Comparison of ENCODE assay signal across 8 mouse cellular contexts in the genomic region with DNA sequence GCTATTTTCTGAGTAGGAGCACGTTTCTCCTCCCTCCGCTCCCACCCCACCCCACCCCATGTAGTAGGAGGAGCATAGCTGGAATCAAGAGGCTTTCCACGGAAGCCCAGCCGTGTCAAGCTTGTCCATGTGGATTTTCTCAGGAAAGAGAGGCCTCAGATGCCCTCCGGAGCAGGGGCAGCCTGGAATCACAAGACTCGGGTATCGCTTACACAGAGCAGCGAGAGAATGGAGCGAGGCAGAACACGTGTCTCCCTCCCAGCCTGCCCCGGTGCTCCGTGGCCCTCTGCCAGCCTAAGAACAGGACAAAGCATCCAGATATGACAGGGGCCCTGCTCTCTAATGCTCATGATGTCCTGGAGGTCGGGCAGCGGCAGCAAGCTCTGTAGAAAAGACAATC. TPM values are rescaled to one million over a fixed set of nuclear protein-coding genes. Genes with fewer than 3 reads are reported as not detected.
DNase-seq lines count a peak whose midpoint lies in the region; ATAC-seq and TF ChIP-seq lines count a peak whose summit lies in the region.

No protein-coding gene starts in this region.

- H3K9ac ChIP-seq in hindbrain, embryonic 16.5 days (ENCODE audit: low read depth, low read length) = peak overlapping the region; percentile 62

- peak; percentile 23; the same call in 1 of the 2 replicates for TF ChIP-seq POLR2A in cortical plate, adult 2 months (IDR thresholded peaks at IDR 0.05; ENCODE audit: extremely low read depth, insufficient read depth, low read length)

- no peaks in the 10 kb centered on the region for H3K27me3 ChIP-seq in hindbrain, embryonic 16.5 days (replicated peaks; ENCODE audit: control insufficient read depth, insufficient read depth, low read length)

- no peaks in the 10 kb centered on the region for H3K9me3 ChIP-seq in hindbrain, embryonic 16.5 days (ENCODE audit: control insufficient read depth, low read length)

- 2% methylated on average over 14 of the region's 14 CpGs for WGBS in hindbrain, embryonic 16.5 days

- ATAC-seq in hindbrain, embryonic 16.5 days = peak; percentile 90
- ATAC-seq in CD4-positive, CD25-positive, alpha-beta regulatory T cell, adult 4 months = no peak

- no peaks in the 10 kb centered on the region for H3K36me3 ChIP-seq in hindbrain, embryonic 16.5 days (ENCODE audit: control insufficient read depth, insufficient read depth, low read length)

- H3K4me1 ChIP-seq in cortical plate, adult 2 months (ENCODE audit: control insufficient read depth, insufficient read depth, low read length) = no peaks in the 10 kb centered on the region; the same call in 1 of the 2 replicates
- peaks cover 8% of the 10 kb centered on the region for H3K4me1 ChIP-seq in hindbrain, embryonic 16.5 days (ENCODE audit: control insufficient read depth, insufficient read depth, low read depth, low read length)

- peak overlapping the region; percentile 46 for H3K4me3 ChIP-seq in cortical plate, adult 2 months (ENCODE audit: insufficient read depth, low read length)
- peak overlapping the region; percentile 43 for H3K4me3 ChIP-seq in hindbrain, embryonic 16.5 days (ENCODE audit: low read length)
- peak overlapping the region; percentile 42 for H3K4me3 ChIP-seq in left cerebral cortex, adult 2 months

- intact Hi-C loops in gastrocnemius, postnatal 14 days (cut with DNase I; ENCODE audit: low total_unique reads) = no loop called here
- intact Hi-C loops in left cerebral cortex, adult 2 months (cut with DNase I) = no loop called here

- no peak overlapping the region for H3K27ac ChIP-seq in cortical plate, adult 2 months (ENCODE audit: insufficient read depth, low read length)
- peak overlapping the region; percentile 66 for H3K27ac ChIP-seq in hindbrain, embryonic 16.5 days (ENCODE audit: low read depth, low read length)
- peak overlapping the region; percentile 29 for H3K27ac ChIP-seq in left cerebral cortex, adult 2 months

- peak overlapping the region; percentile 74 for H3K4me2 ChIP-seq in hindbrain, embryonic 16.5 days (ENCODE audit: low read length)

- DNase-seq in adrenal gland, postnatal 36 days = peak; percentile 66 to 78
- peak; percentile 77 for DNase-seq in gastrocnemius, postnatal 14 days
- DNase-seq in left cerebral cortex, adult 2 months (ENCODE audit: extremely low spot score in 1 of 2, low spot score in 2 of 2) = peak; percentile 54
- DNase-seq in lung, postnatal 4 days = peak; percentile 25 to 49
- peak; percentile 25 to 43 for DNase-seq in right cerebral cortex, postnatal 36 days (ENCODE audit: low spot score in 2 of 2)

- no peak for TF ChIP-seq CTCF in cortical plate, adult 2 months (IDR thresholded peaks at IDR 0.05; ENCODE audit: extremely low read depth, insufficient read depth, low read length)
- no peak for TF ChIP-seq CTCF in left cerebral cortex, adult 2 months (IDR thresholded peaks at IDR 0.05)

RNA-seq across cellular contexts. Expression of a gene that starts 5.8 kb away (rescaled TPM):
- 100 to 1,000 TPM; 173 to 193 TPM for total RNA-seq in adrenal gland, postnatal 36 days (2021)
- polyA plus RNA-seq in cortical plate, adult 2 months (2012; rRNA removed) = 660 and 673 TPM in 2 replicates
- 1,000 to 10,000 TPM; 2,687 to 3,049 TPM for total RNA-seq in gastrocnemius, postnatal 14 days (2021)
- polyA plus RNA-seq in hindbrain, embryonic 16.5 days (2015; fragmentation: Nextera tagmentation; extraction: Ambion mirVana) = 1,030 and 1,170 TPM in 2 replicates
- 100 to 1,000 TPM; 535 to 559 TPM for total RNA-seq in left cerebral cortex, adult 2 months (2021)
- 100 to 1,000 TPM; 140 to 213 TPM for polyA plus RNA-seq in CD4-positive, CD25-positive, alpha-beta regulatory T cell, adult 4 months (2017; shearing (Covaris generic))

Comparison
In these comparisons a context has a peak if more than half of its experiments do, and no peak if none do; other contexts are left out.
1. RNA of a gene that starts 5.8 kb away (total RNA-seq): 2,687 to 3,049 TPM in gastrocnemius, postnatal 14 days; 535 to 559 TPM in left cerebral cortex, adult 2 months and 173 to 193 TPM in adrenal gland, postnatal 36 days; every median in the first group is over 4 times any median in the second.
2. Peak in every context shown above with its lines, with median percentiles within 50 percentile points of each other: DNase-seq and H3K4me3 ChIP-seq.